Mouse (Mus musculus) liver, embryonic 16.5 days (tissue): ENCODE measurements at regions not wholly inside any gene's neighbourhood (a gene's known extent, or its start where the extent isn't known, plus 50 kb on each side); places are given as distances from the start of the nearest gene placed in this dataset.

Source experiments
- ATAC-seq: fragments of 200-750 bp; cut with Nextera tagmentation; 2 replicates; pipeline ENCODE4 v1.8.0; 2017; ENCODE audit warnings: low read depth, mild to moderate bottlenecking, moderate number of reproducible peaks, moderate library complexity
- H3K27ac ChIP-seq: fragments of 300-500 bp; sonication (generic); 2 replicates; pipeline ENCODE4 v1.5.1; 2014; ENCODE audit warnings: mild to moderate bottlenecking, low read length
- H3K27me3 ChIP-seq: fragments of 300-500 bp; sonication (generic); 2 replicates; pipeline ENCODE4 v1.6.1; 2014; ENCODE audit warnings: low read depth, low read length, mixed read lengths; ENCODE audit not compliant: control insufficient read depth, insufficient read depth
- H3K36me3 ChIP-seq: fragments of 300-500 bp; sonication (generic); 2 replicates; pipeline ENCODE4 v1.6.1; 2014; ENCODE audit warnings: mild to moderate bottlenecking; ENCODE audit not compliant: control insufficient read depth, insufficient read depth
- H3K4me1 ChIP-seq: fragments of 300-500 bp; sonication (generic); 2 replicates; pipeline ENCODE4 v1.6.1; 2014; ENCODE audit warnings: low read depth, low read length, mixed read lengths; ENCODE audit not compliant: control insufficient read depth
- H3K4me2 ChIP-seq: fragments of 300-500 bp; sonication (generic); 2 replicates; pipeline ENCODE4 v1.6.1; 2014; ENCODE audit warnings: low read depth, low read length, mixed read lengths
- H3K4me3 ChIP-seq: fragments of 300-500 bp; sonication (generic); 2 replicates; pipeline ENCODE4 v1.5.1; 2014; ENCODE audit warnings: low read depth, mild to moderate bottlenecking, low read length
- H3K9ac ChIP-seq: fragments of 300-500 bp; sonication (generic); 2 replicates; pipeline ENCODE4 v1.6.1; 2014; ENCODE audit warnings: low read depth, low read length
- H3K9me3 ChIP-seq: fragments of 300-500 bp; sonication (generic); replicated peaks from 2 replicates; pipeline ENCODE4 v1.6.1; 2016; ENCODE audit warnings: low read length; ENCODE audit not compliant: control insufficient read depth
- WGBS: fragments of 180-500 bp; shearing (Covaris S2); extraction: QIAGEN DNeasy Blood & Tissue Kit; methylation state at CpG from one replicate; pipeline ENCODE4 v1.1.7; 2014; ENCODE audit not compliant: insufficient replicate concordance; 5-methylcytosine and 5-hydroxymethylcytosine counted together

DNA sequence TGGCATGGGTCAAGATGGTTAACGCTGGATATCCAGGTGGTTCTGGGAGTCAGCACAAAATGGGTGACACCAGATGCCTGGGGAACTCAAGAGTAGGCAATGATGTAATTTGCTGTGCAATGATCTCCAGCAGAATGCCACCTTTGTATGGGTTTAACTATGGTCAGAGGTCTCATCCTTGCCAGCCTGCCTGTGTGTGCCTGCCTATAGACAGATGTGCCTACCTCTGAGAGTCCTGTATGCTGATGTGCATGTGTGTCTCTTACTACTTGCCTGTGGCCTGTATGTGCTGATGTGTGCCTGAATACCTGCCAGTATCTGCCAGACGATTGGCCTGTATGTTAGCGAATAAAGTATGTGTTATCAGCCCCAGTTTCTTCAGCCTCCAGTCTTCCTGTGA, 138.6 kb upstream of the Palmd start:
- no peaks in the 10 kb centered on the region for H3K4me1 ChIP-seq
- no peak overlapping the region for H3K9ac ChIP-seq
- no peaks in the 10 kb centered on the region for H3K9me3 ChIP-seq
- H3K27me3 ChIP-seq: no peaks in the 10 kb centered on the region
- no peaks in the 10 kb centered on the region for H3K36me3 ChIP-seq
- no peak overlapping the region for H3K27ac ChIP-seq
- H3K4me2 ChIP-seq: no peak overlapping the region
- H3K4me3 ChIP-seq: no peak overlapping the region
- WGBS: 59% methylated on average over 3 of the region's 3 CpGs
- ATAC-seq: no peak

DNA sequence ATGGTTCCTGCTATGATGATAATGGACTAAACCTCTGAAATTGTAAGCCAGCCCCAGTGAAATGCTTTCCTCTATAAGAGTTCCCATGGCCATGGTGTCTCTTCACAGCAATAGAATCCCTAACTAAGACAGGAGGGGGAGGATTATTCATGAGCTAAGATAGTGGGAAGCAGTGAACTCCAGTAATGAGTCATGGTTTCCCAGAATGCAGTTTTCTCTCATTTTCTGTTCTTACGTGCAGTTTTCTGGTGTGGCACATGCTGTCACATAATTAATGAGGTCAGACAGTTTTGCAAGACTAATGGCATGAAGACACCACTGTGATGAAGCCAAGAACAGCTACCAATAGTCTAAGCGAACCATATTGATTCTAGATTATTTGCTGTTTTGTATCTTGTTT, 118.9 kb upstream of the Palmd start:
- ATAC-seq: no peak
- Histone ChIP-seq H3K9ac (no peak overlapping the region), H3K9me3 (no peaks in the 10 kb centered on the region), H3K4me3 (no peak overlapping the region), H3K27me3 (no peaks in the 10 kb centered on the region), H3K36me3 (no peaks in the 10 kb centered on the region), H3K4me2 (no peak overlapping the region), H3K4me1 (no peaks in the 10 kb centered on the region), H3K27ac (no peak overlapping the region)
- 45% methylated on average over 2 of the region's 2 CpGs for WGBS

DNA sequence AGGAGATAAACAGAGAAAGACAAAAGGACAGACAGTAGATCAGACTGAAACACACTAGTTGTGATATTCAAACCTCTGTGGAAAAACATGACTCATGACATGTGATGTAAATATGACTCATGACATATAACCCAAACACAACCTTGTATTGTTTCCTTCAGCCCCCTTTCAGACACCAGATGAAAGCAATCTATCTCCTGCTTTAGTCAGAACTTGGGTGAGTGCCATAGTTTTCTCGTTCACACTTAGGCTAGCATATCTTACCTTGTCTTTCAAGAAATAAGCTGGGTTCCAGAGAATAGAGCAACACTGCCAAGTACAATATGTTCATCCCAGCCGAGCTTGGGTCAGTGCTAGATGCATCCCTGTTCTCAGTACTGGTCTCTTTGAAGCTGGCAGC, 107.9 kb upstream of the Palmd start:
- 54% methylated on average over 2 of the region's 2 CpGs for WGBS
- Histone ChIP-seq H3K9ac (no peak overlapping the region), H3K36me3 (no peaks in the 10 kb centered on the region), H3K4me3 (no peak overlapping the region), H3K27ac (no peak overlapping the region), H3K4me2 (no peak overlapping the region), H3K9me3 (no peaks in the 10 kb centered on the region), H3K27me3 (no peaks in the 10 kb centered on the region), H3K4me1 (no peaks in the 10 kb centered on the region)
- no peak for ATAC-seq

DNA sequence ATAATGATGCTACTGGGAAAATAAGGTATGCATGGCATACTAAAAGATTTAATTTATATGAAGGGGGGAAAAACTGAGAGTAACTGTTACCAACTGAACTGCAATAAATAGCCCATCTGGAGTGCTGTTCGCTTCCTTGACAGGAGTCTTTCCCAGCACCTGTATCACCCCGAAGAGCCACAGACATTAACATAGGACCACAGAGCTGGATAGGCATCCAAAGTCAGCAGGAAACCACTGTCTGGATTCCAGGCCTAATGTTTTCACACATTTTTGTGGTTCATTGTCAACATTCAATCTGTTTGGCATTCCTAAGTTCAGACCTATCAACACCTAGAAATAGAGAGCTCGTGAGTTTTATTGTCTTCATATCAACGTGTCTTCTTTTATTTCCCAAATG, 104.6 kb upstream of the Palmd start:
- 45% methylated on average over 4 of the region's 4 CpGs for WGBS
- ATAC-seq: no peak
- no peaks in the 10 kb centered on the region for H3K9me3 ChIP-seq
- no peak overlapping the region for H3K4me3 ChIP-seq
- no peak overlapping the region for H3K4me2 ChIP-seq
- no peak overlapping the region for H3K9ac ChIP-seq
- H3K27me3 ChIP-seq: no peaks in the 10 kb centered on the region
- no peaks in the 10 kb centered on the region for H3K4me1 ChIP-seq
- no peak overlapping the region for H3K27ac ChIP-seq
- H3K36me3 ChIP-seq: no peaks in the 10 kb centered on the region

DNA sequence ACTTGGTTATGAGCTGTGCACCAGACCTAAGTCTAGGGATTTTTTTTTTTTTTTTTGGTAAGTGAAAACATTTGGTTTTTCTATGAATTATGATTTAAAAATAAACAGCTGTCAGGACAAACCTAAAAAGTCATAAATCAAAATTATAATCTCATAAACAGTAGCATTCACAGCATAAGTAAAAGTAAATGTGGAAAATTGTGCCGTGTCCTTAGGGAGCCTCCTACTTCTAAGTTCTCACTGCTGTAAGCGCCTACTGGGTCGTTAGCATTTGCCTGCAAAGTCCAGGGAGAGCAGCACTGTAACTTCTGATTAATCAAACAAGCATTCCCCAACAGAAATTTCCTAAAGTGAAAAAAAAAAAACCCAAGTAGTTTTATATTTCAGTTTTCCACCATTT, 104.2 kb upstream of the Palmd start:
- Histone ChIP-seq H3K4me2 (no peak overlapping the region), H3K9me3 (no peaks in the 10 kb centered on the region), H3K27me3 (no peaks in the 10 kb centered on the region), H3K4me3 (no peak overlapping the region), H3K4me1 (no peaks in the 10 kb centered on the region), H3K27ac (no peak overlapping the region), H3K36me3 (no peaks in the 10 kb centered on the region), H3K9ac (no peak overlapping the region)
- ATAC-seq: no peak
- 49% methylated on average over 3 of the region's 3 CpGs for WGBS

DNA sequence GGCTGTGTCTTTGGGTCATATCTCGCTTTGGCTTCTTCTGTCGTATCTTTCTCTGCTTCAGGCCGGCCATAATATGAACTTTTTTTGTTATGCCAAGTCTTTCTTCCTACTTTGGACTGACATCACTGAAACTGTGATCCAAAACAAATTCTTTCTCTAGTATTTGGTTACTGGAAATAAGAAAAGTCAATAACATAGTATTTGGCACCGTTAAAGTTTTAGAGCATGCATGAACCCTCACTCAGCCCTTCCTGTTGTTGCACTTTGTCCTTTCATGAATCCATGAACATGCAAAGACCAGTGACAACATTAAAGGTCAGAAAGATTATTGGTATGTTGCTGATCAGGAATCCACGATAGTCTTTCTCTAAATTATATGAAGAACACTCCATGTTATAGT, 103.1 kb upstream of the Palmd start:
- Histone ChIP-seq H3K27ac (no peak overlapping the region), H3K27me3 (no peaks in the 10 kb centered on the region), H3K9me3 (no peaks in the 10 kb centered on the region), H3K4me2 (no peak overlapping the region), H3K9ac (no peak overlapping the region), H3K4me3 (no peak overlapping the region), H3K4me1 (no peaks in the 10 kb centered on the region), H3K36me3 (no peaks in the 10 kb centered on the region)
- 60% methylated on average over 5 of the region's 5 CpGs for WGBS
- ATAC-seq: no peak

DNA sequence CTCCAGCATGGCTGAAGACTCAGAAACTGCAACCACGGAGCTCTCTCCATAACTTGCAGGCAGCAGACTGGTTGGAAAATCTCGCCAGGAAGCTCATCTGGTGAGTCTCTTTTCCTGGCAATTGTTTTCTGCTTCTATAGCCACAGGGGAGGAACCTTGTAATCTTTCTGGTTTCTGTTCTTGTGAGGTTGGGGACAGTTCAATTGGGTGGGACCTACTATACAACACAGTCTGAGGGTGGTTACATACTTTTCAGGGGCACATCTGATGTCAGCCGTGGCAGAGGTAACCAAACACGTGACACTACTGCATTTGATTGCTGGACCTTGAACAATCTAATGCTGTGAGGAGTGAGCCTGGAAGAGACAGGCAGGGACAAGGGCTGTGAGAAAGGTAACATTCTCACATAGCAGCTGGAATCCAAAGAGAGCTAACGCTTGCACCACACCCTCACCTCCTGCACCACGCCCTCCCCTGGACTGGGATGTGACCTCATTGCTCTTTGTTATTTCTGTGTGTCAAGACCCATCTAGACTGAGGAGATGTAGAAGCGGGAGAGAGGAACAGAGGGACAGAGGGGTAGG, 98.8 kb upstream of the Palmd start:
- Histone ChIP-seq H3K9ac (no peak overlapping the region), H3K9me3 (no peaks in the 10 kb centered on the region), H3K27ac (no peak overlapping the region), H3K36me3 (no peaks in the 10 kb centered on the region), H3K4me3 (no peak overlapping the region), H3K27me3 (no peaks in the 10 kb centered on the region), H3K4me1 (no peaks in the 10 kb centered on the region), H3K4me2 (no peak overlapping the region)
- ATAC-seq: no peak
- 47% methylated on average over 7 of the region's 7 CpGs for whole genome bisulfite sequencing

DNA sequence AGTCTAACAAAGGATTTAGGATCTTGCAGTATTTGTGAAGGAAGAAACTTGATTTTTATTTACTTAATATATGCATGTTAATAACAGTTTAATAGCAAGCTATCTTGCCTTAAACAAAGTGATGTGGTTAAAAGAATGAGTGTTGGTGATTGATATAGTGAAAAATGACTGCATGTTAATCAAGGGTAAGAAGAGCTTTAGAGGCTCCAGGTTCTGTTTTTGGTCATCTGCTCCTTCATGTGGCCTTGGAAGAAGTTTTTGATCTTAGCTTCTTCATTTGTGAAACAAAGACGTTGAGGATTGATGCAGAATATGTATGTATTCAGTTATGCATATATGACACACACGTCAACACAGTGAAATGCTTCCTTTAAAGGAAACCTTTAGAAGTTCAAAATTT, 97.1 kb upstream of the Palmd start:
- Histone ChIP-seq H3K9ac (no peak overlapping the region), H3K4me2 (no peak overlapping the region), H3K9me3 (no peaks in the 10 kb centered on the region), H3K4me3 (no peak overlapping the region), H3K27me3 (no peaks in the 10 kb centered on the region), H3K27ac (no peak overlapping the region), H3K36me3 (no peaks in the 10 kb centered on the region), H3K4me1 (no peaks in the 10 kb centered on the region)
- 50% methylated on average over 2 of the region's 2 CpGs for WGBS
- ATAC-seq: no peak

DNA sequence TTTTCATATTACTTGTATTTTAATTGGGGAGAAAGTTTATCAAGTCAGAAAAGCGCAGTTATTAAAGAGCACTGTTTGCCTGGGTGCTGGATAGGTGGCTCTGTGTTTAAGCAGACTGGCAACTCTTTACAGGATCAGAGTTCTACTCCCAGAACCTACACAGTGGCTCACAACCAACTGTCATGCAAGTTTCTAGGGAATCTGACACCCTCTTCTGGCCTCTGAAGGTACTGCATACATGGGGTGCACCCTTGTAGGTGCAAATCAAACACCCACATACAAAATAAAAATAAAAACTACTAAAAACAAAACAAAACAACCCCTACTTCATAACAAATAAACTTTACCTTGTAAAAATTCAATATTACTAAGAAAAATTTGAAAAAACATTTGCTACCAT, 93.0 kb upstream of the Palmd start:
- WGBS: 53% methylated on average over 1 of the region's 1 CpGs
- H3K27ac ChIP-seq: no peak overlapping the region
- no peak overlapping the region for H3K4me2 ChIP-seq
- no peak overlapping the region for H3K4me3 ChIP-seq
- no peak overlapping the region for H3K9ac ChIP-seq
- no peaks in the 10 kb centered on the region for H3K9me3 ChIP-seq
- H3K36me3 ChIP-seq: no peaks in the 10 kb centered on the region
- H3K27me3 ChIP-seq: no peaks in the 10 kb centered on the region
- H3K4me1 ChIP-seq: no peaks in the 10 kb centered on the region
- ATAC-seq: no peak
